Mouse (Mus musculus) brain, adult 2 months (tissue): ENCODE measurements around the gene Sft2d1.
"Not testable (repeated sequence)": the region's sequence is repeated elsewhere in the genome, so short reads cannot be mapped to it uniquely, and the experiment has no call there.

Experiments used
- DNase-seq: peaks from one replicate; pipeline ENCODE4 v3.0.0; 2011; ENCODE audit warnings: low read depth, low spot score

Sft2d1 gene

DNA sequence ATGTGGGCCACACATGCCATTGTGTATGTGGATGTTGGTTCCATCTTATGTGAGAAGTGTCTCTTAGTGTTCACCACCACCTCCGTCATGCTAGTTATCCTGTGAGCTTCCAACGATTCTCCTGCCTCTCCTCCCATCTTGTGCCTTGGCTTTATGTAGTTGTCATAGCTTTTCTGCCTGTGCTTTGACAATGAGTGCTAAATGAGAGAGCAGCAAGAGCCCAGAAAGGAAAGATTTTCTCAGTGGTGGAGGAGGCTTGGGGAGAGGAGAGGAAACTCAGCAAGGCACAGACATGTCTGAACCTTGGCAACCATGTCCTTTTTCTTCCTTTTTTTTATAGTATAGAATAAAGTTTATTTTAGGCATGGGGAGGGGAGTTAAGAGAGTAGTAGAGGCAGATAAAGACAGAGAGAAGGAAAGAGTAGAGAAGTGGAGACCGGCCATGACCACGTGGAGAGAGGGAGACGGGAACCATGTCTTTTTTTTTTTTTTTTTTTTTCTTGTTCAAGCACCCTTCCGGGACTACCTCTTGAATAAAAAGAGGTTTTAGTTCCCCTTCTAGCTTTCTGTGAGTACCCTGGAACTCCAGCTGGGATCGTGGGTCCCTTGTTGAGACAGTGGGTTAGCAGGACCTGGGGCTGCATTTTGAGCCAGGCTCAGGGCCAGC lies 8.0 kb upstream of the Sft2d1 start:
- DNase-seq = peak; percentile 29

DNA sequence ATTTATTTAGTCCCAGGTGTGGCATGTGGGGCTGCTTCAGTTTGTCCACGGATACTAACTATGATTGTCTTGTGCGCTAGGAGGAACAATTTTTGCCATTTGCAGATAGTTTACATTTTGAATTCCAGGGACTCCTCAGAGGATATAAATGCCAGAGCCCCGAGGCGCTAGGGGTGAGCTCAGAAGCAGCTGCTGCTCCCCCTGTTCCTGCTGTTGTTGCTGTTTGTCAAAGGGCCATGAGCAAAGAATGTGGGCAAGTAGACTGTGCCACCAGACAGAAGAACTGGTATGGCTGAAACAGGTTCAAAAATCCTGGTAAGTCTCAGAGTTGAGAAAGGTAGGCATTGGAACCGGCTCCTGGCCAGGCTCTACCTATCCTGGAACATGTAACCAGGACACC lies 7.2 kb upstream of the Sft2d1 start:
- no peak for DNase-seq

DNA sequence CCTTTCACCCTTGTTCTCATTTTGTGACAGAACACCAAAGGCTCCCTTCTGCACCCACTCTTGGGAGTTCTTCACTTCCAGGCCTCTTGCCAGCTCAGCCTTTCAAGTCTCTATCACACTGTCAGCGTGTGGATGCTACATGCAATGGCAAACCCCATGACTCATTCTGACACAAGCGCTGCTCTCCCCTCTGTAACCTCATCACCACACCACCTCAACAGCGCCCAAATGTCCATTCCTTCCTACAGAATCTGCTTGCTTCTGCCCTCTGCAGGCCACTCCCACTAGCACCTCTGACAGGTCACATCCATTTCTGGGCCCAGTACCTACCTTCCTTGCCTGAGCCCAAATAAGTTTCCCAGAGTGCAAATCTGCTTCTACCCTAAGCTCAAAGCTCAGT lies 5.1 kb upstream of the Sft2d1 start:
- DNase-seq = peak; percentile 60

DNA sequence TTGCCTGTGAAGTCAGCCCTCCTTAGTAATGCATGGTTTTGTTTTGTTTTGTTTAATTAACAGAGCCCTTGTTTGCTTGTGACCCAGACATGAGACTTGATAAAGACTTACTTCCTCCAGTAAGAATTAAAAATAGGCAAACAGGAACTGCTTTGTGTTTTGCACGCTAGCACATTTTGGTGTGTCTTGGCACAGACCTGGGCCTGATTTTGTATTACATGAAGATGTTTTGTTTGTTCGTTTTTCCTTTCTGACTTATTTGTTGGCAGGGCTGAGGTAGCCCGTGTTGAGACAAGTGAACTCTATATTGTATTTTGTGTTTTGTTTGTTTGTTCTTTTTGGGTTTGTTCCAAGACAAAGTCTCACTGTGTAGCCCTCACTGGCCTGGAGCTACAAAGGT lies 849 bp downstream of the Sft2d1 start:
- DNase-seq = no peak

DNA sequence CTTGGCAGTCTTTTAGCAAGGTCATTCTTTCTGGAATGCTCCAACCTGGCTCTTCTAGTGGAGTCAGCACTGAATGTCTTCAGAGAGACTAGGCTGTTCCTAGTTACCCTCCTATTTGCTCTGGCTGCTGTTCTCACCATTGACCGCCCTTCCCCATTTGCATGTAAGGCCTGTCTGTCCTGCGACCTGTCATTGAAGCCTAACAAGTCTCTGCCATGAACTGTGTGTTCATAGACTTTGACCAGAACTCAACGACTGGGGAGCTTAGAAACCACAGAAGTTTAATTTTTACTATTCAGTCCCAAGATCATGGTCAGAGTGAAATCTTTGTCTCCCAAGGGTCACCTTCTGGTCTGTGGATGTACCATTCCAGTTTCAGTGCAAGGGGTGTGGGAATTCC lies 3.1 kb downstream of the Sft2d1 start:
- DNase-seq = no peak

DNA sequence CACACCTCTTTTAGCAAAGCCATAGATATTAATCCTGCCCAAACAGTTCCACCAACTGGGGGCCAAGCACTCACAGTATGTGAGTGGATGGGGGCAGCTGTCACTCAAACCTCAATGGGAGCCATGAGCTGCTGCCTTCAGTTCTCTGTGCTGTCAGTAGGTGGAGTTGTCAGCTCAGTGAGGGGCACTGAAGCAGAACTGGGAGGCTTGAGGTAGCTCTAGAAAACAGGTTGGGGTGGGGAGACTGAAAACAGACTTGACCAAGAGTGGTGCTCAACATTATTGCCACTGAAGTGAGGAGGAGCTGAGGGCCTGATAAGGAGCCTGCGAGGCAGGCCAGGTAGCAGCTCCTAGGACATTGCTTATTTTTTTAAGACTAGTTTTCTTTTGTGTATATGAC lies 5.3 kb downstream of the Sft2d1 start:
- DNase-seq = peak; percentile 50

DNA sequence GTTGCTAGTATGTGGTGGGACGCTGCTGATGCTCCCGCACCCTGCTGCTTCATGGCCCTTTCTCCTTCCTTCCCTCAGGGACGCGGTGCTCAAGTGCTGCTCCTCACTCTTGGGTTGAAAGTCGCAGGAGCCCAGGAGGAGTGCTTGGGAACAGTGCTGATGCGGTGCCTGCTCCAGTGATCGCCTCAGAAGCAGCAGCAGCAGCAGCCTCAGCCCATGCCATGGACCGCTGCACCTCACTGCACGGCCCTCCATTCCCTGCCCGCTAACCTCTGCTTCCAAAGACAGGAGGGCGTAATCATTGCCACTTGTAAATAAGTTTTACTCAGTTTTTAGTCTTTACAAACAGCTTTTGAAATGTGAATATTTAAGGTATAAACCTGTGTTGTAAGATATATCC lies 16.0 kb downstream of the Sft2d1 start:
- not testable (repeated sequence) for DNase-seq

DNA sequence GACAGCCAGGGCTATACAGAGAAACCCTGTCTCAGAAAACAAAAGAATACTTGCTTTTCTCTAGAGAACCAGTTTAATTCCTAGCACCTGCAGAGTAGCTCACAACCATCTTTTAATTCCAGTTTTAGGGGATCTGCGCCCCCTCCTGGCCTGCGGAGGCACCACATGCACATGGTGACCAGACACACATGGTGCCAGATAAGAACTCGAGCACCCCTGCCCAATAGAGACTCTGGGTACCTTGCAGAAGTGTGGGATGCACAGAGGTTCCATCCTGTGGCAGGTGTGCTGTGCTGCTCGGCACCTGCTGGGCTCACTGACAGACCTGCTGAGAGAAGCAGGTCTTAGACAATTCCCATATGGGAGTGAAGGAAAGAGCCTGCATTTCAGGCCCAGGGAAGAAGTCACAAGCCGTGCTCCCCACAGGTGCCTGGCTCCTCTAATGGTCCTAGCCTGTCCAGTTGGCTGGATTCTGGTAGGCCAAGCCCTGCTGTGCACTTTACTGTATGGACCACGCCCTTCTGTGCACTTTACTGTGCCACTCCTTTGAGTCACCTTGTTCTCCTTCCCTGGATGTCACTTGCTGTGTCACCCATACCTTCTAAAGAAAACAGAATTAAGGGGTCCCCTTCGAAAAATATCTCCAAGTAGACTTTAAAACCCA lies 17.7 kb downstream of the Sft2d1 start:
- DNase-seq = no peak

DNA sequence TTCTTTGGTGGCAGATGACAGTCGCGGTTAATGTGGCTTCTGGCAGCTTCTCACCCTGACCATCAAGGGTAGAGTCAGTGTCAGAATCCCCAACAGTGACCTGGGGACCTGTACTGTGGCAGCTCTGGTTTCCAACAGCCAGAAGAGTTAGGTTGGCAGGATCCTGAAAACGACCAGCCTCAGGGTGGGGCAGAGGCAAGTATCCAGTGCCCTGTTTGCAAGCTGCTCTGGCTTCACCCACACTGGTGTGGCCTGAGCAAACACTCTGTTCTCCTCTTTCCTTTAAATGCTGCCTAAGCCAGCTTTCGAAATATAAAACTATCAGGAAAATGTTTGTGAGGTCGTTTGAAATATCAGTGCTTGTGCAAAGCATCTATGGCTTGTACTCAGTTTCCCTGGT lies 19.7 kb downstream of the Sft2d1 start:
- DNase-seq = no peak

DNA sequence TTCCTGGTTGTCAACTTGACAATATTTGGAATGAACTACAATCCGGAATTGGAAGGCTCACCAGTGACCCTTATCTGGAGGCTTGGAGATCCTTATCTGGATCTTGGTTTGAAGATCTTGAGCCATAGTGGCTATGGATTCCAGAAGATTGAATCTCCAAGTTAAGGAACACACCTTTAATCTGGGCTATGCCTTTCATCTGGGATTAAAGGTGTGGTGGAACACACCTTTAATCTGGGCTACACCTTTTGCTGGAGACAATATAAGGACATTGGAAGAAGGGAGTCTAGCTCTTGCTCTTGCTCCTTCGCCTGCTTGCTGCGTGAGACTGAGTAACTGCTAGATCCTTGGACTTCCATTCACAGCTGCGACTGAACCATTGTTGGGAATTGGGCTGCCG lies 26.3 kb downstream of the Sft2d1 start, which contains the start of gene Prr18:
Gene Prr18, plus strand, starts transcription at position 301 of the 400 bp plus-strand sequence.
- not testable (repeated sequence) for DNase-seq

DNA sequence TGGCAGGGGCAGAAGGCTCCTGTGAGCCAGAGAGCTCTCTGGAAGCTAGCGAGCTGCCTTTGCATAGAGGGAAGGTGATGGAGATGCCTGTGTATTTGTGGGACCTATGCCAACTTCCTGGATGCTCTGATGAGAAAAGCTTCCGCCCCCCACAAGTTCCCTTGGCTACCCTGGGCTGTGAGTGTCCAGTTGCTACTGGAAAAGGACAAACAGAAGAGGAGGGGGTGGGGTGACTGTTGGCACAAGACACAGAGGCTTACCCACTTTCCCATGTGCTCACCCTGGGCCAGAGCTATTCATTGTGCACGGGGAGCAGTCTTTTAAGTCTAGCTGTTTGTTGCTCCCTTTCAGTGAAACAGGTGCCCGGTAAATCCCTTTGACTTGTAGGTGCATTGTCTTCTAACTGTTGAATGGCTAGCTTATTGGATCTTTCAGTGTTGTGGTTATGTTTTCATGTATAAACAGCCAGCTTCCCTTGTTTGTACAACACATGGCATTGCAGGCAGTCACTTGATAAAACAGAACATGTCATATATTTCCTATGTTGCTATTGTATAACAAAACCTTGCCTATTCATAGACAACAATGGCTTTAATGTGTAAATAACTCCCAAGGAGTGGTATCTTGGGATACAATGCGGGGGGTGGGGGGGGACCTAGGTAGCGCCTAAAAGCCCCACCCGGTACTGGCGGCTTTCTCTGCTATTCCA lies 28.9 kb downstream of the Sft2d1 start:
- DNase-seq = peak; percentile 66

DNA sequence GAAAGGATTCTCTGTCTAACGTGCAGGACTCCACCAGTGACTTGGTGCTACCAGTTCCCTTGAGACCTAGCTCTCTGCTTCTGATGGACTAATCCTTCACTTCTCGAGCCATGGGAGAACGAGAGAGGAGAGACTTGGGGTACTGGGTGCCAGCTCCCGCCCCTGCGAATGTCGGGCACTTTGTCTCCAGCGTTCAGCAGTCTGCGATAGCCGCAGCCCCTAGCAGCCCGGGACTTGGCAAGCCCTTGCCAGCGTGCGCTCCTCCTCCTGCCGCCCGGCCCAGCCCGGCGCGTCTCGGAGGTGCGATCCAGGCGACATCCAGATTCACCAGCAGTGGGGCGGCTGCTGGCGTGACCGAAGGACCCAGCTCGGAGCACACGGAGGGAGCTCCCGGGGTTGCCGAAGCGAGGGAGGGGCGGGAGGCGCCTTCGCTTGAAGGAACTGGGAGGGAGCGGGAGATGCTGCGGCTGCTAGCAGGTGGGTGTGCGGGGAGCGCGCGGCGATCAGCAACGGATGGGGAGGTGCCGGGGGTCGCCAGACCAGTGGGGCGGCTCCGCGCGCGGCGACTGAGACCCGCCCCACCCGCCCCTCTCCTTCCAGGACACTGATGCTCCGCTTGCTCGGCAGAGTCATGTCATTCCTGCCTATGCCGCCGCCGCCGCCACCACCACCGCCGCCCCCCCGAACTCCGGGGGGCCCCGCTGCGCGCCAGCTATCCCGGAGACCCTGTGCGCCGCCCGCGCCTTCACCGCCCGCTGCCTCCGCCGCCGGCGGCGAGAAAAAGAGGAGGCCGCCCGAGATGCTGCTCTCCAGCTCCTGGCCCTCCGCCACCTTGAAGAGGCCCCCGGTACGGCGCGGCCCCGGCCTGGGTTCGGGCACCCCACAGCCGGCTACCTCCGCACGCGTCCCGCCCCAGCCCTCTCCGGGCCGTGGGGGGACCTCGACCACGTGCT lies 29.8 kb downstream of the Sft2d1 start:
- DNase-seq = peak; percentile 64

DNA sequence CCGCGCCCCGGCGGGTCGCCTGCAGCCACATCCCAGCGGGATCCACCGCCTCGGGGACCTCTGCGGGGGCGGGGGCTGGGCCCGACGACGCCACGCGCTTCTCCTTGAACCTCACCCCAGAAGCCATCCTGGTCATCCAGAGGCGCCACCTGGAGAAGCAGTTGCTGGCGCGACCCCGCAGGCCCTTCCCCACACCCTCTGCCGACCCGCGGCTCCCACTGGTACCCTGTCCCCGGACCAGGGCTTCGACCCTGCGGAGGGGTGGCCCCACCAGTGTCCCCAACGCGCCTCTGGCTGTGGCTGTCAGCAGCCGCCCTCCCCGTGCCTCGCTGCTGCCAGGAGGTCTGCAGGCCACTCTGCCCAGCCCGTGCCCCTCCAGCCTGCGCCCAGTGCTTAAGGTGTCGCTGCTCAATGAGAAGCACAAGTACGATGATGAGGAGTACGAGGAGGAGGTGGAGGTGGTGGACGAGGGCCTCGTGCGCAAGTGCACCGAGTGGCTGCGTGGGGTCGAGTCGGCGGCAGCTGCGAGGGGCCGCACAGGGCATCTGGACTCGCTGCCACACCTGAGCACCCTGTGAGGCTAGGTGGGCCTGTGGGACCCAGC lies 30.6 kb downstream of the Sft2d1 start:
- DNase-seq = peak; percentile 12

DNA sequence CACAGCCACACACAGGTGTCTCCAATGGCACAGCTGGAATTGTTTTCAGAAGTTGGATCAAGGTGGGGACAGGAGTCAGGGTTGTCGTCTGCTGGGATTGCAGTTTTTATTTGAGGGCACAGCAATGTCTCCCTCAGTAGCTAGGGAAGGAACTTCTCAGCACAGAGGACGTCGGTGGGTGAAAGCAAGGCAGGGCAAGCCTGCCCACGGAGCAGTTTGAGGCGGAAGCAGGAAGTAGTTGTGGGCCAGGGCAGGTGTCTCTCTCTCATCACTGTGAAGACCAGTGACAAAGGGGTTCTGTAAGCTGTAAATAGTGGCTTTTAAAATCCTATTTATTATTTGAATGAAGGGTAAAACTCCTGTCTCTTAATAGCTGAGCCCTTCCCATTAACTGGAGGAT lies 31.8 kb downstream of the Sft2d1 start:
- peak; percentile 6 for DNase-seq

DNA sequence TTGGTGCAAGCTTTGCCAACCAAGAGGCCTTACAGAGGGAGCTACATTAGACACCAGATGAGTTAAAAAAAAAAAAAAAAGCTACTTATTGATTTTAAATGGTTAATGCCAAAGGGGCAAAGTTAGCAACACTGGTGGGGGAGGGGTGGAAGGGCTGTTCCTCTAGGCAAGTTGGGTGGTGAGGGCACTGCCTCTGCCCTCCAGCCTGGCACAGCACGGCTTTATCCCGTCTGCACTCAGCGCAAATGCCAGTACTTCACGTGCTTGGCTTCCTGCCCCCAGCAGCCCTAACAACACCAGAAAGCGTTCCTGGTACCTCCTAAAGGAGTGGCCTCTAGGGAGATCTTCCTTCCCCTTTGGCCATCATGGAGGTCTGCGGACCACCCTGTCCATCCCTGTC lies 32.5 kb downstream of the Sft2d1 start:
- peak; percentile 69 for DNase-seq

DNA sequence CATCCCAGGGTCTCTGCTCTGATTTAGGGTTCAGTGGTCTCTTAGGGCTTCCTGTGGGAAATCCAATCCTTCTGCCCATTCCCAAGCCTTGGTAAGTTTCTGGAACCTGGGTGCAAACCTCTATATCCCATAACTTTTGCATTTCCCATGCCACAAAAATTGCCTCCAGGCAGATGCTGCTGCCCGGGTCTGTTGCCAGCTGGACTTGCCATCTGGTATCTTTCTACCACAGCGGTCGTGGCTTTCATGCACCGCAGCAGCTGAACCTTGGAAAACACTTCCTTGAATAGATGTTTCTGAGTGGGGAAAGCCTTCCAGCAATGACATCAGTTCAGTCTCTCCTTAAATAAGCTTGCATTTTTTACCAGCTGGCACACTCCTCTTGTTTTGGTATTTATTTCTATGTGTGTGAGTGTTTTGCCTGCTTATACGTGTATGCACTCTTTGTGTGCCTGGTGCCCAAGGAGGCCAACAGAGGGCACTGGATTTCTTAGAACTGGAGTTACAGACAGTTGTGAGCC lies 36.9 kb downstream of the Sft2d1 start:
- DNase-seq = peak; percentile 37

DNA sequence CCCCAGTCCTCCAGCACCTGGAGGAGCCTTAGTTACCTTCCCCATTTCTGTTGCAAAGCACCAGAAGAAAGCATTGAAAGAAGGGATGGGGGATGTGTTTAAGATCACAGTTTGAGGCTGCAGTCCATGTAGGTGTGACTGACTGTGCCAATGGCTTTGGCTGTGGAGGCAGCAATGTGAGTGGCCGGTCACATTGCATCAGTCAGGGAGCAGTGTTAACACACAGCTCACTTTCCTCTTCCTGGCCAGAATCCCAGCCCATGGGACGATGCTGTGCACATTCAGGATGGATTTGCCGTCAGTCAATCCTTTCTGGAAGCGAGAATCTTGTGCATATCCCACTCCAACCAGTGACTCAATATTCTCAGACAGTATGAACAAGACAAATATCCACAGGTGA lies 38.0 kb downstream of the Sft2d1 start:
- no peak for DNase-seq

DNA sequence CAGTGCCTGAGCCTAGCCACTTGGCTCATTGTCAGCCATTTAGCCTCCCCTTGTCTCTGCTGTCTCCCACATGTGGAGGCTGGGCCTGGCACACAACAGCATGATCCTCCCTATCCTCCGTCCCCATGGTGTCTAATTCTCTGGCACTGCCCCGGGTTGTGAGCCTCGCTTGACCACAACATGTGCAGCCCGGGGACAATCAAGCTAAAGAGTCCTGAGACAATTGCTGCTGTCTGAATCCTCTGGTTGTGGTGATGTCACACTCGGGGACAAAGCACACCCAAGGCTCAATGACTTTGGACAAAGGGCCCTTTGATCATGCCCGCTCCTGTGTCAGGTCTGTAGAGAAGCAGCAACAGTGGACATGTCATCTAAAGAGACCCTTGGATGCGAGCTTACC lies 40.2 kb downstream of the Sft2d1 start:
- DNase-seq = peak; percentile 95

DNA sequence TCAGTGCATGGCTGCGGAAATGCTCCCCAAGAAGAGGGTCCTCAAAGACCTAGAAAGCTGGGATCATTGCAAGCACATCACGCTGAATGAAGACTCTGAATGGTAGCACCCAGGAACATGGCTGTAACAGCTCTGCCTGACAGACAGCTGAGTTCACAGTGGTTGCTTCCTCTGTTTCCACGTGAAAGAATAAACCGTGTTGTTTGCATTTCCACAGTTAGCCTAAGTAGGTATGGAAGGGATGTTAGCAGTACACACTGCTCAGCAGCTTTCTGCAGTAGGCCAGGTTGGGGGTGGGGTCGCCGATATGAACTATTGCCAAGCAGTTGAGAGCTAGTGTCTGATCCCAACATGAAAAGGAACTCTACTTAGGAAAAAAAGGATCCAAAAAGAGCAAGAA lies 44.8 kb downstream of the Sft2d1 start, which contains the start of gene T2:
Gene T2, plus strand, starts transcription at position 301 of the 400 bp plus-strand sequence.
- DNase-seq = no peak

DNA sequence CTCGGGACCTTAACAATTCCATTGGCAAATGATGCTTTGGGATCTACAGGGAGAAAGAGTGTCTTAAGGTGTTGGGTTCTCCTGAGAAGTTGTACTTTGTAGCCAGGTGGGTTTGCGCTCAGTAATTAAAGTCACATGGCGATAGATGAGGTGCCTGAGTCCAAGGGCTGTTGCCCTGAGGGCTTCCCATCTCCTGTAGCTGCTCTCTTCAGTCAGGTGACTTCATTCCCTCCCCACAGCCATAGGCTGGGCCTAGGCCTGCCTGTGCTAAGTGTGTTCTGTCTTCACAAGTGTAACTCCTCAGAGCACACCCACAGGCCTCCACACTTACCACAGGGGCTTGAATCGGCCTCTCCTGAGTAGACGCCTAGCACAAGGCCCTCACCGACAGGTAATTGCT lies 46.6 kb downstream of the Sft2d1 start:
- no peak for DNase-seq

DNA sequence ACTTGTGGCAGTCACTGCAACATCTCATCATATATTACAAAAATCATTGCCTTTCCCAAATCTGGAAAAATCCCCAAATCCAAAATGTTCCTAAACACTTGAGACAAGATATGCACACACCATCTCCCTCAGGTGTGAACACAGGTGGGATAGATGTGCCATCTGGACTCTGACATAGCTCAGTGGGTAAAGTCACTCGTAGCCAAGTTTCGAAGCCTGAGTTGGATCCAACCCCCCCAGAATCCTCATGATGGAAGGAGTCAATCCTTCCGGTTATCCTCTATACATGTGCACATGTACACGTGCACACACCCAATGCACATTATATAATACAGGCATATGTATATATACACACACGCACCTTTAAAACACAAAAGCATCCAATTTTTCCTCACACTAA lies 50.0 kb downstream of the Sft2d1 start:
- peak; percentile 12 for DNase-seq
